Mouse (Mus musculus) adrenal gland, postnatal 10 days (tissue): ENCODE measurements around the gene Luc7l3. TPM values are rescaled to one million over a fixed set of nuclear protein-coding genes. Genes with fewer than 3 reads are reported as not detected.
A peak's percentile ranks its signal among the peaks of the same experiment; 100 is the strongest.

Experiments used
- DNase-seq: peaks from one replicate; pipeline ENCODE4 v3.0.0; 2021; ENCODE audit warnings: mixed read lengths
- total RNA-seq, 2 experiments: library from RNA; stranded (reverse); gene quantifications; 2 replicates each; pipeline ENCODE4 v1.2.3; 2021

Luc7l3 gene
- total RNA-seq, 2 experiments from 2014 or later = 48.8 to 77.4 TPM

GRCm38 (mm10) chr11:94338347-94338746, 16.6 kb upstream of the Luc7l3 start:
- DNase-seq = no peak

GRCm38 (mm10) chr11:94336551-94336950, 14.8 kb upstream of the Luc7l3 start:
- DNase-seq = no peak

- no peak for DNase-seq
These were observed 12.7 kb upstream of the Luc7l3 start for GRCm38 (mm10) chr11:94334386-94334968.

- no peak for DNase-seq
These were observed 10.9 kb upstream of the Luc7l3 start for GRCm38 (mm10) chr11:94332726-94333125.

- no peak for DNase-seq
These were observed 8.4 kb upstream of the Luc7l3 start for GRCm38 (mm10) chr11:94330211-94330610.

GRCm38 (mm10) chr11:94329270-94329891, 7.6 kb upstream of the Luc7l3 start:
- peak; percentile 59 for DNase-seq

- DNase-seq = no peak
These were observed 6.8 kb upstream of the Luc7l3 start for GRCm38 (mm10) chr11:94328644-94329025.

- peak; percentile 96 for DNase-seq
These were observed 6.2 kb upstream of the Luc7l3 start, which contains the start of gene Ankrd40 for GRCm38 (mm10) chr11:94327693-94328643. Ankrd40 (plus strand) TSS chr11:94328001.

GRCm38 (mm10) chr11:94326961-94327411, 5.2 kb upstream of the Luc7l3 start:
- no peak for DNase-seq

GRCm38 (mm10) chr11:94324618-94325017, 2.8 kb upstream of the Luc7l3 start:
- DNase-seq = no peak

- no peak for DNase-seq
These were observed 1.6 kb upstream of the Luc7l3 start for GRCm38 (mm10) chr11:94323271-94323925.

GRCm38 (mm10) chr11:94322636-94323035, 848 bp upstream of the Luc7l3 start:
- no peak for DNase-seq

- DNase-seq = peak; percentile 78
These were observed 538 bp downstream of the Luc7l3 start for GRCm38 (mm10) chr11:94320969-94321930.

- DNase-seq = no peak
These were observed 3.7 kb downstream of the Luc7l3 start for GRCm38 (mm10) chr11:94318056-94318455.

- no peak for DNase-seq
These were observed 4.3 kb downstream of the Luc7l3 start for GRCm38 (mm10) chr11:94317515-94317914.

- no peak for DNase-seq
These were observed 4.8 kb downstream of the Luc7l3 start for GRCm38 (mm10) chr11:94317014-94317413.

- DNase-seq = no peak
These were observed 5.3 kb downstream of the Luc7l3 start for GRCm38 (mm10) chr11:94316528-94316927.

- DNase-seq = no peak
These were observed 6.5 kb downstream of the Luc7l3 start for GRCm38 (mm10) chr11:94315308-94315707.

GRCm38 (mm10) chr11:94314098-94314652, 7.6 kb downstream of the Luc7l3 start:
- DNase-seq = no peak

GRCm38 (mm10) chr11:94312733-94313132, 9.1 kb downstream of the Luc7l3 start:
- no peak for DNase-seq
